Mouse (Mus musculus) kidney, adult 2 months (tissue): Measurements from ENCODE around the gene Ksr2. TPM values are rescaled to one million over a fixed set of nuclear protein-coding genes. Genes with fewer than 3 reads are reported as not detected.

Experiments used
- DNase-seq: peaks from one replicate; pipeline ENCODE4 v3.0.0; 2021
- H3K27ac ChIP-seq: fragments of 200-500 bp; 2 replicates; pipeline ENCODE4 v1.5.1; 2012; ENCODE audit warnings: low read depth, low read length, control low read depth, inconsistent platforms; ENCODE audit not compliant: insufficient read depth
- H3K27me3 ChIP-seq: fragments of 200-500 bp; replicated peaks from 2 replicates; pipeline ENCODE4 v1.6.1; 2012; ENCODE audit warnings: mild to moderate bottlenecking, moderate library complexity, low read length, inconsistent platforms; ENCODE audit not compliant: control insufficient read depth, insufficient read depth
- H3K36me3 ChIP-seq: fragments of 200-500 bp; 2 replicates; pipeline ENCODE4 v1.6.1; 2012; ENCODE audit warnings: mild to moderate bottlenecking, moderate library complexity, low read length, inconsistent platforms; ENCODE audit not compliant: control insufficient read depth, insufficient read depth
- H3K4me1 ChIP-seq: fragments of 200-500 bp; 2 replicates; pipeline ENCODE4 v1.6.1; 2011; ENCODE audit warnings: low read length; ENCODE audit not compliant: control insufficient read depth, insufficient read depth
- H3K4me3 ChIP-seq: fragments of 200-500 bp; 2 replicates; pipeline ENCODE4 v1.5.1; 2011; ENCODE audit warnings: mild to moderate bottlenecking, low read depth, low read length, control low read depth; ENCODE audit not compliant: insufficient read depth
- CTCF ChIP-seq: fragments of 200-500 bp; conservative IDR thresholded peaks from 2 replicates; pipeline ENCODE4 v1.5.1; 2011; ENCODE audit warnings: low read depth, mild to moderate bottlenecking, control low read depth, low read length, moderate library complexity, mixed read lengths; ENCODE audit not compliant: insufficient read depth, insufficient read length
- POLR2A ChIP-seq: fragments of 200-500 bp; IDR thresholded peaks from one replicate; pipeline ENCODE4 v1.6.1; 2011; ENCODE audit warnings: low read depth, low read length, control low read depth
- WGBS: fragments of 180-500 bp; shearing (Covaris S2); methylation state at CpG from one replicate; pipeline ENCODE4 v1.1.7; 2018; 5-methylcytosine and 5-hydroxymethylcytosine counted together
- polyA plus RNA-seq: library from polyadenylated mRNA; depleted of rRNA; stranded (reverse); fragments of >200 nt; gene quantifications from 2 replicates; pipeline ENCODE4 v1.2.3, GENCODE M21; 2012; rRNA removed

Ksr2 gene
- polyA plus RNA-seq, 1 experiment: 1.9 TPM

GRCm38 (mm10) chr5:117820445-117820844 lies 406.6 kb downstream of the Ksr2 start:
- 51% methylated on average over 7 of the region's 7 CpGs for WGBS
- no peaks in the 10 kb centered on the region for H3K27me3 ChIP-seq
- no peak for TF ChIP-seq CTCF
- no peak for TF ChIP-seq POLR2A
- H3K4me3 ChIP-seq: no peak overlapping the region
- DNase-seq: no peak
- no peaks in the 10 kb centered on the region for H3K4me1 ChIP-seq
- H3K27ac ChIP-seq: no peak overlapping the region
- no peaks in the 10 kb centered on the region for H3K36me3 ChIP-seq

DNA sequence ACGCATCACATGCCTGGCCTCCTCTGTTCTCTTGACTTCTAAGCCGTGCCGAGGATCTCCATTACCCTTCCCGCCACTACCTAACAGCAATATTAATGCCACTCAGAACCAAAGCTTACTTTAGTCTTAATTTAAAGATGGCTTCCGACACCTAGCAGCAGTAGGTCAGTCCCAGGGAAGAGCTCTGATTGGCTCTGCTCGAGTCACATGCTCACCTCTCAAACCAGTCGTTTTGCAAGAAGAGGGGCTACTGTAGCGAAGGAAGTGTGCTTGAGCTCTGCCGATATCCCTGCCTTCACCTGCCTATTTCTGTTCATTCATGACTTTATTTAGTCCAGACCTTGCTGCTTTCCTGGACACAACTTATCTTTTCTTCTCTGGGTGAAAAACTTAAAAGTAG lies 410.0 kb downstream of the Ksr2 start:
- WGBS: 90% methylated on average over 9 of the region's 9 CpGs
- Histone ChIP-seq H3K36me3 (no peaks in the 10 kb centered on the region), H3K27ac (no peak overlapping the region), H3K4me3 (no peak overlapping the region), H3K27me3 (no peaks in the 10 kb centered on the region), H3K4me1 (no peaks in the 10 kb centered on the region)
- no peak for DNase-seq
- no peak for TF ChIP-seq POLR2A
- TF ChIP-seq CTCF: no peak

DNA sequence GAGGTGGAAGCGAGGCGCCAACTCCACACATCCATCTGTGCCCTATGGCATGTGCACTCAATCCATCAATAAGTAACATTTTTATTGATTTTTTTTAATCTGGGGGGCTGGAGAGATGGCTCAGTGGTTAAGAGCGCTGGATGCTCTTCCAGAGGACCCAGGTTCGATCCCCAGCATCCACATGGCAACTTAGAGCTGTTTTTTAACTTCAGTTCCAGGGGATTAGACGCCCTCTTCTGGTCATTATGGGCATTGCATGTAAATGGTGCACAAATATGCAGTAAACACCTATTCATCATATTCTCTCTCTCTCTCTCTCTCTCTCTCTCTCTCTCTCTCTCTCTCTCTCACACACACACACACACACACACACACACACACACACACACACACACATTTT lies 410.7 kb downstream of the Ksr2 start:
- no peaks in the 10 kb centered on the region for H3K36me3 ChIP-seq
- peak; percentile 27; the same call in 1 of the 2 replicates for TF ChIP-seq CTCF
- TF ChIP-seq POLR2A: no peak
- 76% methylated on average over 5 of the region's 5 CpGs for WGBS
- no peak overlapping the region for H3K4me3 ChIP-seq
- no peaks in the 10 kb centered on the region for H3K27me3 ChIP-seq
- no peak for DNase-seq
- H3K27ac ChIP-seq: no peak overlapping the region
- H3K4me1 ChIP-seq: no peaks in the 10 kb centered on the region

Other genes starting within 250 kb of the Ksr2 start
- 909 and 1,151 TPM in 2 replicates for gene Pebp1, start 126.4 kb upstream of the Ksr2 start, polyA plus RNA-seq
- gene Vsig10, start 94.9 kb upstream of the Ksr2 start, polyA plus RNA-seq: 17.2 and 20.8 TPM in 2 replicates
- gene Wsb2, start 56.7 kb upstream of the Ksr2 start, polyA plus RNA-seq: 205 and 234 TPM in 2 replicates
- 12.9 and 13.0 TPM in 2 replicates for gene Rfc5, start 25.0 kb upstream of the Ksr2 start, polyA plus RNA-seq